Mouse (Mus musculus) macrophage (primary cell): Measurements from ENCODE around the gene Cct4. TPM values are rescaled to one million over a fixed set of nuclear protein-coding genes. Genes with fewer than 3 reads are reported as not detected.

ENCODE experiments used
- H3K27ac ChIP-seq: fragments of 350-480 bp; formaldehyde crosslinking; 2 replicates; pipeline ENCODE4 v1.9.0; 2021
- H3K36me3 ChIP-seq: fragments of 350-480 bp; formaldehyde crosslinking; 2 replicates; pipeline ENCODE4 v1.9.0; 2021; ENCODE audit errors: inconsistent target
- H3K4me3 ChIP-seq: fragments of 350-480 bp; formaldehyde crosslinking; 2 replicates; pipeline ENCODE4 v1.9.0; 2021; ENCODE audit errors: inconsistent target
- H3K79me2 ChIP-seq: fragments of 350-480 bp; formaldehyde crosslinking; 2 replicates; pipeline ENCODE4 v1.9.0; 2021; ENCODE audit errors: inconsistent target
- WGBS: methylation state at CpG from one replicate; pipeline ENCODE4 v1.1.7; 2026; ENCODE audit warnings: inconsistent platforms; ENCODE audit not compliant: missing documents; 5-methylcytosine and 5-hydroxymethylcytosine counted together
- polyA plus RNA-seq: library from polyadenylated mRNA; stranded (reverse); fragments of 250-400 nt; gene quantifications from 3 replicates; pipeline ENCODE4 v1.2.4, GENCODE M21; 2018; ENCODE audit warnings: inconsistent platforms

Gene Cct4
- polyA plus RNA-seq, 1 experiment from 2014 or later, result 114 TPM

- Histone ChIP-seq H3K36me3 (peaks cover 64% of the 10 kb centered on the region), H3K79me2 (peaks cover 61% of the 10 kb centered on the region), H3K27ac (no peak overlapping the region), H3K4me3 (no peak overlapping the region)
- 96% methylated on average over 4 of the region's 4 CpGs for WGBS
Measured at GRCm38 (mm10) chr11:22995461-22995860, 5.1 kb downstream of the Cct4 start.

GRCm38 (mm10) chr11:22998308-22998707, 8.0 kb downstream of the Cct4 start:
- peaks cover 88% of the 10 kb centered on the region for H3K36me3 ChIP-seq
- 77% methylated on average over 1 of the region's 1 CpGs for WGBS
- peaks cover 33% of the 10 kb centered on the region for H3K79me2 ChIP-seq
- no peak overlapping the region for H3K4me3 ChIP-seq
- no peak overlapping the region for H3K27ac ChIP-seq

- WGBS, result 92% methylated on average over 1 of the region's 1 CpGs
Measured at GRCm38 (mm10) chr11:23005276-23005675, 15.0 kb downstream of the Cct4 start.

GRCm38 (mm10) chr11:23007166-23007480, 16.8 kb downstream of the Cct4 start:
- peak overlapping the region; percentile 57; the same call in 1 of the 2 replicates for H3K27ac ChIP-seq
- H3K4me3 ChIP-seq, result peak overlapping the region; percentile 63
- 6% methylated on average over 6 of the region's 6 CpGs for WGBS
- peaks cover 24% of the 10 kb centered on the region for H3K36me3 ChIP-seq
- no peaks in the 10 kb centered on the region for H3K79me2 ChIP-seq

More at GRCm38 (mm10) chr11:23005276-23005675, 15.0 kb downstream of the Cct4 start:
- H3K4me3 ChIP-seq, result no peak overlapping the region
- H3K79me2 ChIP-seq, result no peaks in the 10 kb centered on the region
- H3K36me3 ChIP-seq, result peaks cover 42% of the 10 kb centered on the region
- H3K27ac ChIP-seq, result no peak overlapping the region

- 2% methylated on average over 22 of the region's 22 CpGs for WGBS
- H3K27ac ChIP-seq, result peak within 1 kb of the TSS; percentile 57
Measured at GRCm38 (mm10) chr11:23007481-23008180, 17.3 kb downstream of the Cct4 start, which contains the start of gene Fam161a. Fam161a (plus strand) TSS chr11:23007531.

GRCm38 (mm10) chr11:23008181-23008823, 18.0 kb downstream of the Cct4 start:
- WGBS, result under 1% methylated on average over 35 of the region's 40 CpGs
- no peaks in the 10 kb centered on the region for H3K79me2 ChIP-seq
- H3K36me3 ChIP-seq, result peaks cover 13% of the 10 kb centered on the region
- peak overlapping the region; percentile 57 for H3K27ac ChIP-seq
- H3K4me3 ChIP-seq, result peak overlapping the region; percentile 63

More at GRCm38 (mm10) chr11:23007481-23008180, 17.3 kb downstream of the Cct4 start, which contains the start of gene Fam161a:
- Histone ChIP-seq H3K79me2 (no peaks in the 10 kb centered on the region), H3K4me3 (peak within 1 kb of the TSS; percentile 63), H3K36me3 (peaks cover 19% of the 10 kb centered on the region)

GRCm38 (mm10) chr11:23008824-23009200, 18.5 kb downstream of the Cct4 start:
- WGBS, result 35% methylated on average over 4 of the region's 4 CpGs
- H3K79me2 ChIP-seq, result no peaks in the 10 kb centered on the region
- H3K27ac ChIP-seq, result peak overlapping the region; percentile 47
- H3K4me3 ChIP-seq, result peak overlapping the region; percentile 63
- H3K36me3 ChIP-seq, result peaks cover 8% of the 10 kb centered on the region

- Histone ChIP-seq H3K27ac (no peak overlapping the region), H3K36me3 (no peaks in the 10 kb centered on the region), H3K4me3 (no peak overlapping the region), H3K79me2 (no peaks in the 10 kb centered on the region)
- WGBS, result no CpG with 5 or more reads among the region's 1 CpGs
Measured at GRCm38 (mm10) chr11:23013096-23013495, 22.8 kb downstream of the Cct4 start.

GRCm38 (mm10) chr11:23013580-23014294, 23.4 kb downstream of the Cct4 start:
- H3K4me3 ChIP-seq, result no peak overlapping the region
- H3K27ac ChIP-seq, result no peak overlapping the region
- H3K79me2 ChIP-seq, result no peaks in the 10 kb centered on the region
- WGBS, result 92% methylated on average over 4 of the region's 4 CpGs
- H3K36me3 ChIP-seq, result no peaks in the 10 kb centered on the region

GRCm38 (mm10) chr11:23014996-23015395, 24.7 kb downstream of the Cct4 start:
- Histone ChIP-seq H3K79me2 (no peaks in the 10 kb centered on the region), H3K27ac (no peak overlapping the region), H3K36me3 (no peaks in the 10 kb centered on the region), H3K4me3 (no peak overlapping the region)
- 83% methylated on average over 6 of the region's 6 CpGs for WGBS

- Histone ChIP-seq H3K27ac (no peak overlapping the region), H3K4me3 (no peak overlapping the region), H3K36me3 (no peaks in the 10 kb centered on the region), H3K79me2 (no peaks in the 10 kb centered on the region)
- WGBS, result 67% methylated on average over 4 of the region's 4 CpGs
Measured at GRCm38 (mm10) chr11:23017943-23018342, 27.6 kb downstream of the Cct4 start.

GRCm38 (mm10) chr11:23020116-23020770, 29.9 kb downstream of the Cct4 start:
- Histone ChIP-seq H3K36me3 (no peaks in the 10 kb centered on the region), H3K27ac (no peak overlapping the region), H3K4me3 (no peak overlapping the region), H3K79me2 (no peaks in the 10 kb centered on the region)
- 88% methylated on average over 24 of the region's 24 CpGs for WGBS

GRCm38 (mm10) chr11:23020841-23021240, 30.5 kb downstream of the Cct4 start:
- H3K4me3 ChIP-seq, result no peak overlapping the region
- no peak overlapping the region for H3K27ac ChIP-seq
- H3K79me2 ChIP-seq, result no peaks in the 10 kb centered on the region
- 96% methylated on average over 14 of the region's 14 CpGs for WGBS
- H3K36me3 ChIP-seq, result no peaks in the 10 kb centered on the region

- 78% methylated on average over 2 of the region's 2 CpGs for WGBS
Measured at GRCm38 (mm10) chr11:23023155-23023554, 32.8 kb downstream of the Cct4 start.

More at GRCm38 (mm10) chr11:23023155-23023554, 32.8 kb downstream of the Cct4 start:
- no peaks in the 10 kb centered on the region for H3K36me3 ChIP-seq
- no peaks in the 10 kb centered on the region for H3K79me2 ChIP-seq
- no peak overlapping the region for H3K4me3 ChIP-seq
- H3K27ac ChIP-seq, result no peak overlapping the region
